Comparison of ENCODE assay signal across 8 mouse cellular contexts in genomic region chr6:67168803-67169202, GRCm38 (mm10).
DNase-seq lines count a peak whose midpoint lies in the region; ATAC-seq and TF ChIP-seq lines count a peak whose summit lies in the region.

No protein-coding gene starts in this region.

- ATAC-seq in embryonic facial prominence, embryonic 12.5 days (ENCODE audit: insufficient number of reproducible peaks, insufficient read depth, low FRiP score, low TSS enrichment), result no peak
- ATAC-seq in intestine, embryonic 15.5 days, result no peak
- ATAC-seq in midbrain, embryonic 15.5 days (replicated peaks), result peak; percentile 35

- H3K27ac ChIP-seq in kidney, adult 2 months (ENCODE audit: insufficient read depth, low read depth, low read length), result peak overlapping the region; percentile 49
- H3K27ac ChIP-seq in embryonic facial prominence, embryonic 12.5 days, result no peak overlapping the region
- H3K27ac ChIP-seq in intestine, embryonic 15.5 days, result 0 out of 2 replicates have a peak overlapping the region, but pooled peaks have one; percentile 11
- H3K27ac ChIP-seq in midbrain, embryonic 15.5 days, result peak overlapping the region; percentile 71

- no peaks in the 10 kb centered on the region for H3K27me3 ChIP-seq in kidney, adult 2 months (replicated peaks; ENCODE audit: control insufficient read depth, insufficient read depth, low read length)
- no peaks in the 10 kb centered on the region for H3K27me3 ChIP-seq in embryonic facial prominence, embryonic 12.5 days
- H3K27me3 ChIP-seq in intestine, embryonic 15.5 days (replicated peaks), result no peaks in the 10 kb centered on the region
- no peaks in the 10 kb centered on the region for H3K27me3 ChIP-seq in midbrain, embryonic 15.5 days (replicated peaks)

- TF ChIP-seq POLR2A in kidney, adult 2 months (IDR thresholded peaks at IDR 0.05; ENCODE audit: low read depth, low read length), result no peak

- WGBS in kidney, adult 2 months, result 32% methylated on average over 2 of the region's 2 CpGs
- 31% methylated on average over 2 of the region's 2 CpGs for WGBS in embryonic facial prominence, embryonic 12.5 days
- 39% methylated on average over 2 of the region's 2 CpGs for WGBS in intestine, embryonic 15.5 days
- WGBS in midbrain, embryonic 15.5 days, result 24% methylated on average over 2 of the region's 2 CpGs

- no peak for TF ChIP-seq CTCF in kidney, adult 2 months (conservative IDR thresholded peaks at IDR 0.05; ENCODE audit: insufficient read depth, insufficient read length, low read depth, low read length)

- peaks cover 7% of the 10 kb centered on the region; the same call in 1 of the 2 replicates for H3K4me1 ChIP-seq in kidney, adult 2 months (ENCODE audit: control insufficient read depth, insufficient read depth, low read length)
- no peaks in the 10 kb centered on the region for H3K4me1 ChIP-seq in embryonic facial prominence, embryonic 12.5 days
- 0 out of 2 replicates have a peak, but pooled peaks cover 3% of the 10 kb centered on the region for H3K4me1 ChIP-seq in intestine, embryonic 15.5 days (replicated peaks)
- H3K4me1 ChIP-seq in midbrain, embryonic 15.5 days, result no peaks in the 10 kb centered on the region

- H3K4me3 ChIP-seq in kidney, adult 2 months (ENCODE audit: insufficient read depth, low read depth, low read length), result peak overlapping the region; percentile 76
- H3K4me3 ChIP-seq in embryonic facial prominence, embryonic 12.5 days, result peak overlapping the region; percentile 34
- peak overlapping the region; percentile 39 for H3K4me3 ChIP-seq in intestine, embryonic 15.5 days (replicated peaks)
- peak overlapping the region; percentile 48 for H3K4me3 ChIP-seq in midbrain, embryonic 15.5 days

- H3K36me3 ChIP-seq in kidney, adult 2 months (ENCODE audit: control insufficient read depth, insufficient read depth, low read length), result no peaks in the 10 kb centered on the region
- H3K36me3 ChIP-seq in embryonic facial prominence, embryonic 12.5 days, result no peaks in the 10 kb centered on the region
- H3K36me3 ChIP-seq in intestine, embryonic 15.5 days, result no peaks in the 10 kb centered on the region
- H3K36me3 ChIP-seq in midbrain, embryonic 15.5 days (replicated peaks), result no peaks in the 10 kb centered on the region

- 0 out of 2 replicates have a peak overlapping the region, but pooled peaks have one; percentile 15 for H3K9ac ChIP-seq in embryonic facial prominence, embryonic 12.5 days
- peak overlapping the region; percentile 32; the same call in 1 of the 2 replicates for H3K9ac ChIP-seq in intestine, embryonic 15.5 days
- H3K9ac ChIP-seq in midbrain, embryonic 15.5 days, result peak overlapping the region; percentile 63

- H3K9me3 ChIP-seq in embryonic facial prominence, embryonic 12.5 days, result no peaks in the 10 kb centered on the region
- no peaks in the 10 kb centered on the region for H3K9me3 ChIP-seq in intestine, embryonic 15.5 days
- H3K9me3 ChIP-seq in midbrain, embryonic 15.5 days, result no peaks in the 10 kb centered on the region

- H3K4me2 ChIP-seq in embryonic facial prominence, embryonic 12.5 days (replicated peaks), result peak overlapping the region; percentile 47
- H3K4me2 ChIP-seq in intestine, embryonic 15.5 days (replicated peaks), result peak overlapping the region; percentile 62
- peak overlapping the region; percentile 59 for H3K4me2 ChIP-seq in midbrain, embryonic 15.5 days

- no peak for DNase-seq in kidney, adult 2 months
- DNase-seq in kidney, postnatal 10 days, result no peak
- no peak for DNase-seq in frontal cortex, adult 2 months (ENCODE audit: extremely low spot score in 1 of 2, low spot score in 1 of 2)
- no peak for DNase-seq in spleen, postnatal 10 days (ENCODE audit: low spot score in 2 of 2)
- DNase-seq in kidney, adult 9 months, result no peak
